Mouse (Mus musculus): ENCODE measurements around the gene Olfr1290. TPM values are rescaled to one million over a fixed set of nuclear protein-coding genes. Genes with fewer than 3 reads are reported as not detected.

Gene Olfr1290
- polyA plus RNA-seq, 1 experiment from 2014 or later: not detected

Other genes starting within 250 kb of the Olfr1290 start
- not detected in 2 replicates for gene Olfr1276, start 239.3 kb downstream of the Olfr1290 start, polyA plus RNA-seq (2014; fragmentation: Nextera tagmentation; extraction: Ambion mirVana)
- not detected in 2 replicates for gene Olfr1277, start 219.7 kb downstream of the Olfr1290 start, polyA plus RNA-seq (2014; fragmentation: Nextera tagmentation; extraction: Ambion mirVana)
- gene Olfr1278, start 203.7 kb downstream of the Olfr1290 start, polyA plus RNA-seq (2014; fragmentation: Nextera tagmentation; extraction: Ambion mirVana): not detected in 2 replicates
- not detected in 2 replicates for gene Olfr1279, start 193.2 kb downstream of the Olfr1290 start, polyA plus RNA-seq (2014; fragmentation: Nextera tagmentation; extraction: Ambion mirVana)
- gene Olfr1280, start 179.8 kb downstream of the Olfr1290 start, polyA plus RNA-seq (2014; fragmentation: Nextera tagmentation; extraction: Ambion mirVana): not detected in 2 replicates
- gene Olfr1281, start 167.3 kb downstream of the Olfr1290 start, polyA plus RNA-seq (2014; fragmentation: Nextera tagmentation; extraction: Ambion mirVana): not detected in 2 replicates
- not detected in 2 replicates for gene Olfr1282, start 157.8 kb downstream of the Olfr1290 start, polyA plus RNA-seq (2014; fragmentation: Nextera tagmentation; extraction: Ambion mirVana)
- gene Olfr1283, start 127.0 kb downstream of the Olfr1290 start, polyA plus RNA-seq (2014; fragmentation: Nextera tagmentation; extraction: Ambion mirVana): not detected in 2 replicates
- gene Olfr1284, start 118.3 kb downstream of the Olfr1290 start, polyA plus RNA-seq (2014; fragmentation: Nextera tagmentation; extraction: Ambion mirVana): not detected in 2 replicates
- gene Olfr1286, start 70.7 kb downstream of the Olfr1290 start, polyA plus RNA-seq (2014; fragmentation: Nextera tagmentation; extraction: Ambion mirVana): not detected in 2 replicates
- not detected in 2 replicates for gene Olfr1287, start 44.7 kb downstream of the Olfr1290 start, polyA plus RNA-seq (2014; fragmentation: Nextera tagmentation; extraction: Ambion mirVana)
- not detected in 2 replicates for gene Olfr1288, start 19.7 kb downstream of the Olfr1290 start, polyA plus RNA-seq (2014; fragmentation: Nextera tagmentation; extraction: Ambion mirVana)
- gene Olfr1289, start 13.0 kb downstream of the Olfr1290 start, polyA plus RNA-seq (2014; fragmentation: Nextera tagmentation; extraction: Ambion mirVana): not detected in 2 replicates
- gene Olfr1291-ps1, start 3.4 kb upstream of the Olfr1290 start, polyA plus RNA-seq (2014; fragmentation: Nextera tagmentation; extraction: Ambion mirVana): not detected in 2 replicates
- not detected in 2 replicates for gene Olfr1293-ps, start 31.4 kb upstream of the Olfr1290 start, polyA plus RNA-seq (2014; fragmentation: Nextera tagmentation; extraction: Ambion mirVana)
- gene Olfr1294, start 46.5 kb upstream of the Olfr1290 start, polyA plus RNA-seq (2014; fragmentation: Nextera tagmentation; extraction: Ambion mirVana): not detected in 2 replicates
- 0.22 TPM in 1 of 2 replicates, not detected in the other for gene Olfr1295, start 75.9 kb upstream of the Olfr1290 start, polyA plus RNA-seq (2014; fragmentation: Nextera tagmentation; extraction: Ambion mirVana)
- gene Olfr1297, start 132.7 kb upstream of the Olfr1290 start, polyA plus RNA-seq (2014; fragmentation: Nextera tagmentation; extraction: Ambion mirVana): 0.13 and 0.37 TPM in 2 replicates
- gene Olfr1298, start 155.4 kb upstream of the Olfr1290 start, polyA plus RNA-seq (2014; fragmentation: Nextera tagmentation; extraction: Ambion mirVana): not detected in 2 replicates
- not detected in 2 replicates for gene Olfr1299, start 167.6 kb upstream of the Olfr1290 start, polyA plus RNA-seq (2014; fragmentation: Nextera tagmentation; extraction: Ambion mirVana)